Mouse (Mus musculus) frontal cortex, postnatal 25 days (tissue): ENCODE measurements around the gene Fbln2.

Experiments used
- DNase-seq, 2 experiments: peaks; one replicate each; pipeline ENCODE4 v3.0.0; 2022; ENCODE audit warnings: low spot score in 2 of 2

Gene Fbln2

GRCm38 (mm10) chr6:91279477-91279876 lies 67.2 kb downstream of the Fbln2 start:
- DNase-seq: no peak

GRCm38 (mm10) chr6:91281206-91281605 lies 69.0 kb downstream of the Fbln2 start:
- DNase-seq: peak; percentile 97 to 98

- DNase-seq: no peak
Measured at GRCm38 (mm10) chr6:91281747-91282146, 69.5 kb downstream of the Fbln2 start.

GRCm38 (mm10) chr6:91283031-91283430 lies 70.8 kb downstream of the Fbln2 start:
- DNase-seq: no peak

- DNase-seq: no peak
Measured at GRCm38 (mm10) chr6:91284521-91285449, 72.5 kb downstream of the Fbln2 start.

DNA sequence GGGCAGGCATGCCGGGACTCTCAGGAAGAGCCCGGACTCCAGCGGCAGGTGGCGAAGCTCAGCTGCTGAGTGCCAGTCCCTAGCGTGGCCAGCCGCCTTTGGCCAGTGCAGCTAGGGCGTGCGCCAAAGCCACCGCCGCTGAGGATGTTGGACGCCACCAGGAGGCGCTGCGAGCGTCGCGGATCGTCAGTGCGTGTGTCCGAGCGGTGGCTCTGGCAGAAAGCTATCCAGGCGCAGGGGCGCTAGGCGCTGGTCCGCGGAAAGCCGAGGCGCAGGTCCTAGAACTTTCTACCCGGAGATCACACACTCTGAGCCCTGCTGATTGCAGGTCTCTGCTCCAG lies 73.2 kb downstream of the Fbln2 start:
- DNase-seq: peak; percentile 70 to 77

DNA sequence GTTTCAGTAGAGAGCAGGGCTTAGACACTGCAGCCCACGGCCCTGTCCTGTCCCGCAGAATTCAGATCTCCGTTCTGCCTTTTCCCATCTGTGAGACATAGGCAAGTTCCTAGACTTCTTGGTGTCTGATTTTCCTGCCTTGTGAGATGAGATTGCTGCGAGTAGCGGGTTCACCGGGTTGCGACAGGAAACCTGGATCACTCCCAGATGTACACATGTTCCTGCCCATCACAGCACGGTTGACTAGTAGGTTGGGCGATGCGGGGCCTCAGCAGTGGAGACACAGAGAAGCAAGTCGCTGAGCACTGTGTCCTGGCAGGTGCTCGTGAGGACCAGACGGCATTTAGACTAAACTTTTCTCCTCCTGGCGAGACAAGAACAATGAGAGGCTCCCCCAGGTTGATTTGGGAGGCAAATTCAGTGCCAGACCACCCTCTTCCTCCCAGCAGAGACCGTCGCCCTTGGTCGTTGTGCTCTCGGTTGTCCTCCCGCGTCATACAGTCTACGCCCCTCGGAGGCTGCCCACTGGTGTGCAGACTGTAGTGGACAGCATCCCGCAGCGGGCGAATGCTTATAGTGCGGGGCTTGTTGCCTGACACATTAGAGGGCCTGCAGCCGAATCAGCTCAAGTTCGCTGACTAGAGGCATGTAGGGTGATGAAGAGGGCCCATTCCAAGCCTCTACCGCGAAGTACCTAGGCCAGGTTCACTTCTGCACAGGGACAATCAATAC lies 73.7 kb downstream of the Fbln2 start:
- no peak for DNase-seq

DNA sequence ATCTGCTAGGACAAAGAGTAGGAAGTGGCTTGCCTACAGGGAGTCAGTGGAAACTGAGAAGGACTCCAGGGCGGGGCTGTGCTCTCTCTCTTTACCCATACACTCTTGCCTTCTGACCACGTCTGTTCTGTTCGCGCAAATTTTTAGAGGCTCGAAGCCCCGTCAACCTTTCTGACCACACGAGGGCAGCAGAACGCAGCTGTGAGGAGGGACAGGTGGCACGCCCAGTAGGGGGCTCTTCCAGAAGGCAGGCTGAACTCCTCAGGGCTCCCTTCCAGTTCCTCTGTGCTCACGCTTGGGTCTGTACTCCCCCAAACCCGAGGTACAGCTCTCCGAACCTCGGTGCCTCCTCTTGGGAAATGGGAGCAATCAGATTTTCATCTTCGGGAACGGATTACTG lies 74.4 kb downstream of the Fbln2 start:
- peak; percentile 74 to 83 for DNase-seq

- DNase-seq: no peak
Measured at GRCm38 (mm10) chr6:91287148-91287547, 74.9 kb downstream of the Fbln2 start.

DNA sequence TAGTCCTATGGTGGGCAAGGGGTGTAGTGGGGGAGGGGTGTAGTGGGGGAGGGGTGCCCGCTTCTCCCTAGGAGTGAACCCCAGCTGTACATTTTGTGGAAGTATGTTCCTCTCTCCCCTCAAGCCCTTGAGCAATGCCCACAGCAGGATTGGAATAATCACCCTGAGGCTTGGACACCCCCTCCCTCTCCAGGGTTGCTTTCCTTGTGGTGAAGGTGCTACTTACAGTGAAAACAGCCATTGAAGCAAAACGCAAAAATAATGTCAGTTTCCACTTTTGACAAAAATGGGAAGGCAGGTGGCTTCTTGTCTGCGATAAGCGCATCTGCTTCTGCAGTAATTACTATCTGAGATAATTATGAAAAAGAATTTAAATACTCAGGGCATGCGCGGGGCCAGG lies 75.4 kb downstream of the Fbln2 start:
- no peak for DNase-seq

DNA sequence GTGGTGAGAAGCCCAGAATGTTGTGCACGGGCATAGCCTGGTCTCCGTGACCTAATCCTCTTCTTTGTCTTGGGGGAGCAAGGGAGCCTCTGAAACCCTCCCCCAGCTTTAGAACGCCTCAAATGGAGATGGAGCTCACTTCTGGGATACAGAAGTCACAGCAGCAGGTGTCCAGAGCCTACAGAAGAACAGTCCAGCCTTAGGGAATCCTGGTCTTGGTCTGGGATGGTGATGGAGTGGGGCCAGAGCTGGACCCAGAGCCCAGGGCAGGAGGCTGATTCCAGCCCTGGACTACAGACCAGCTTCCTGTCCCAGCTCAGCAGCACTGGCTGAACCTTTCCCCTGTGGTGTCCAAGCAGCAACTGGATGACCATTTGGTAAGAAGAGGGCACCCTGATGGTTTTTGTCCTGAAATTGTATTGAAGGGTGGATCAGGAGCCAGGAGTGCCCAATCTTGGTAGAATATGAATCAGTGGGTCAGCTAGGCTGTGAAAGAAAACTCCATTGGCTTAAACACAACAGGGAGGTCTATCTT lies 76.1 kb downstream of the Fbln2 start:
- no peak for DNase-seq

GRCm38 (mm10) chr6:91288961-91289360 lies 76.7 kb downstream of the Fbln2 start:
- DNase-seq: no peak

DNA sequence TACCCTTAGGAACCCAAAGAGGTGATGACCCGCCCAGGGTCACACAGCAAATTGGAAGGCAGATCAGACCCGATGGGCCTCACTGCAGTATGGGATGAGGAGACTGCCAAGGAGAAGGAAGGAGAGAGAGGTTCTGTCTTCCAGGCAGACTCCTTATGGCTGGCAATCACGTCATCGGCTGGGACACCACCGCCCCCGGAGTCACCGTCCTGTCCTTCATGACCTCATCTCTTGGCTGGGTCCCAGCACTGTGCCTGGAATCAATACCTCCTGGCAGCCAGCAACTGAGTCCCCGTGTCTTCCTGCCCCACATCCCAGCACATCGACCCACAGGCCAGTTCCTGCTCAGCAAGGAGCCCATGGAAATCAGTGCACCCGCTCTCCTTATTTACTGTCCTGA lies 78.7 kb downstream of the Fbln2 start:
- DNase-seq: no peak

DNA sequence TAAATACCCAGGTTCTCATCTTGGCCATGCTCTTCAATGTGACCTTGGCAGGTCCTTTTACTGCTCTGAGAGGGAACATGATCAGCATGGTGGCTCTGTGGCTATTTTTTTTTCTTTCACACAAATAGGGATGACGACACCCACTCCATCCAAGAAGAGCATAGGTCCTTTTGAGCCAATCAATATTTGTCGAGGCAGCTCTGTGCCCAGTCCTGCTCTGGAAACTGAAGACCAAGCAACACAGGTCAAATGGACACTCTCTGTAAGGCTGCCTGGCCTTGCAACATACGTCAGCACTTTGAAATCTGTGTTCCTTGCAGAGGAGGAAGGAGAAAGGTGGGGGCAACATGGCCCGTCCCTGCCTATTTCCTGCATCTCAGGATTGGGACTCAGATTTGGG lies 83.2 kb downstream of the Fbln2 start:
- no peak for DNase-seq

- no peak for DNase-seq
Measured at GRCm38 (mm10) chr6:91298828-91299227, 86.6 kb downstream of the Fbln2 start.

- no peak for DNase-seq
Measured at GRCm38 (mm10) chr6:91300079-91300478, 87.8 kb downstream of the Fbln2 start.

DNA sequence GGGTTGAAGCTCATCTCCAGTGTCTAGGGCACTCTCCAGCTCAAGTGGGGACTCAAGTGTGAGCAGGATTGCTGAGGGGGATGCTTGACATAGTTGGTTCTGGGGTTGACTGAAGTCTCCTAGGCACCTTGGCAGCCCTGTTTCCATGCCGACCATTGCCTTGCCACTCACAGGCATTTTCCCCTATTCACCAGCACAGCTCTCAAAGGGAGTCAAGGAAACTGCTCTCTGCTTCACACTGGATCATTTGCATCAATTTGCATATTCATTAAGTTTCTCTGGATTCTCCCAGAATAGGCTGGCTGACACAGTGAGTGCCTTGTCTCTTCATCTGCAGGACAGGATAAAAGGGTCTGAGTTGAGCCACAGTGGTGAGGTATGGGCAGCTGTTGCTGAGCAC lies 89.6 kb downstream of the Fbln2 start:
- DNase-seq: peak; percentile 51 to 57

DNA sequence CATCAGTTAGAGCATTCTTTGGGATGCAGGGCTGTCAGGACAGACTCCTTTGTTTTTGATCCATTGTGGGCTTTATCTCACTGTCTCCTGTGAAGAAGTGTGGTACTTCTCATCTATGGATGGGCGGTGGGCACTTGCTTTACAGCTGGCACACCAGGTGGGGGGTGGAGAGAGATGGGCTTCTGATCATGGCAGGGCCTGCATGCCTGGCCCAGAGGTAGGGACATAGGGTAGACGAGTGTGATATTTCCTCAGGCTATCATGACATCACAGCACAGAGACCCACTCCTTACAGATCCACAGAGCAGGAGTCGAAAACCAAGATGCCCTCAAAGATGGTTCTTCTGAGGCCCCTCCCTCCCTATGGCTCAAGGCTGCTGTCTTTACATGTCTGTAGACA lies 90.1 kb downstream of the Fbln2 start:
- DNase-seq: no peak

- DNase-seq: no peak
Measured at GRCm38 (mm10) chr6:91304172-91304571, 91.9 kb downstream of the Fbln2 start.

- DNase-seq: no peak
Measured at GRCm38 (mm10) chr6:91307972-91308371, 95.7 kb downstream of the Fbln2 start.

GRCm38 (mm10) chr6:91311204-91311603 lies 98.9 kb downstream of the Fbln2 start:
- no peak for DNase-seq

DNA sequence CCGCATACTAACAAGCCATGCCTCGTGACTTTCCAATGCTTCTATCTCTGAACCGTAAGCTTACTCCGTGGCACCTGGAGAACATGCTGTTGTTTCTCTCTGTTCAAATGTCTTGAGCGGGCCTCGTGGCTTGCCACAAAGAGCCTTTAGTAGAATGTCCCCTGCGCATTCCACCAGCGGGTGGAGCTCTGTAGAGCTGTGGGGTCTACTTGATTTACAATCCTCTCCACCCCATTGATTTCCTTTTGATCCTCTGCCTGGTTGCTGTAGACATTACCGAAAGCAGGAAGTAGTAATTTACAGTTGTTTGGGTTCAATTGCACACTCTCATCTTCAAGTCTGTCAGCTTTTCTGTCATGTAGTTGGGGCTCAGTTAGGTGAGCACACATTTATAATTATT lies 100.2 kb downstream of the Fbln2 start:
- no peak for DNase-seq
